Mouse (Mus musculus): ENCODE results near the gene Stag1.

Stag1 gene

GRCm38 (mm10) chr9:100597546-100597945, at the start of gene Stag1:
Gene Stag1, plus strand, starts transcription at chr9:100597798.
- DNase-seq, result no peak

- DNase-seq, result no peak
These were observed 49.3 kb upstream of the Stag1 start for GRCm38 (mm10) chr9:100548313-100548712.

GRCm38 (mm10) chr9:100555686-100556085, 41.9 kb upstream of the Stag1 start:
- no peak for DNase-seq

- DNase-seq, result no peak
These were observed 39.5 kb upstream of the Stag1 start for GRCm38 (mm10) chr9:100558023-100558573.

- no peak for DNase-seq
These were observed 38.6 kb upstream of the Stag1 start for GRCm38 (mm10) chr9:100558991-100559390.

- DNase-seq, result no peak
These were observed 37.2 kb upstream of the Stag1 start for GRCm38 (mm10) chr9:100560251-100560890.

- DNase-seq, result peak; percentile 58
These were observed 27.6 kb upstream of the Stag1 start for GRCm38 (mm10) chr9:100569798-100570625.

- DNase-seq, result peak; percentile 57
These were observed 26.9 kb upstream of the Stag1 start, which contains the start of gene Slc35g2 for GRCm38 (mm10) chr9:100570626-100571233. Gene Slc35g2, minus strand, starts transcription at chr9:100571090.

GRCm38 (mm10) chr9:100571511-100571910, 26.1 kb upstream of the Stag1 start:
- no peak for DNase-seq

GRCm38 (mm10) chr9:100573300-100573699, 24.3 kb upstream of the Stag1 start:
- DNase-seq, result no peak

- no peak for DNase-seq
These were observed 23.7 kb upstream of the Stag1 start for GRCm38 (mm10) chr9:100573942-100574341.

GRCm38 (mm10) chr9:100580196-100580740, 17.3 kb upstream of the Stag1 start:
- no peak for DNase-seq

- peak; percentile 87 for DNase-seq
These were observed 15.8 kb upstream of the Stag1 start for GRCm38 (mm10) chr9:100581543-100582492.

- DNase-seq, result peak; percentile 65
These were observed 14.6 kb upstream of the Stag1 start for GRCm38 (mm10) chr9:100582883-100583575.

- DNase-seq, result no peak
These were observed 13.6 kb upstream of the Stag1 start for GRCm38 (mm10) chr9:100584031-100584430.

- DNase-seq, result no peak
These were observed 7.1 kb upstream of the Stag1 start for GRCm38 (mm10) chr9:100590462-100590861.

- DNase-seq, result no peak
These were observed 1.3 kb upstream of the Stag1 start for GRCm38 (mm10) chr9:100596317-100596716.

GRCm38 (mm10) chr9:100599761-100600328, 2.2 kb downstream of the Stag1 start:
- no peak for DNase-seq

- DNase-seq, result no peak
These were observed 4.5 kb downstream of the Stag1 start for GRCm38 (mm10) chr9:100602130-100602529.

- no peak for DNase-seq
These were observed 5.6 kb downstream of the Stag1 start for GRCm38 (mm10) chr9:100603156-100603555.

GRCm38 (mm10) chr9:100605522-100605921, 7.9 kb downstream of the Stag1 start:
- DNase-seq, result no peak
